In the genomic region with DNA sequence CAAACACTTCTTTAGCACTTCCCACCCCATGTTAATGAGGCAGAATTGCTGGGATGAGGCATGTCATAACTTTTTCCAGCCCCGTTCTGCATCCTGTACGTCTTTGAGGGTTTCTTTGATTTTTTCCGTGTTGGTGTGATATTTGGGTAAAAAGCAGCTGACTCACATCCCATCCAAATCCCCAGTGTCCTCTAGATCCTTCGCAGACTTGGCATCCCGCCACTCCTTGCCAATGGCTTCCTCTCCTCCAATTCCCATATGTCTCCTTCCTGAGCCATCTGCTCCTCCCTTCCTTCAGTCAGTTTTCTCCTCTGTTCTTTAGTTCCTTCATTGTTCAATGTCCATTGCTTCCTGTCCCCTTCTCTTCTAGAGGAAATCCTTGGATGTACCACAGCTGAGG, we compare ENCODE assay signal across 9 mouse cellular contexts.
A peak's percentile ranks its signal among the peaks of the same experiment; 100 is the strongest.
DNase-seq lines count a peak whose midpoint lies in the region; ATAC-seq lines count a peak whose summit lies in the region.
"Had no signal": no experiment of that assay in that cellular context is flagged by ENCODE, and none has a peak within 500 bp of the region (broad histone marks: within the 10 kb centered on the region; RNA-seq: fewer than 3 reads in every experiment).

No protein-coding gene starts in this region.

- 0 out of 2 replicates have a peak, but pooled peaks cover 2% of the 10 kb centered on the region for H3K4me1 ChIP-seq in lung, embryonic 16.5 days (replicated peaks; ENCODE audit: control insufficient read depth, insufficient read depth, low read length)
- H3K4me1 ChIP-seq: stomach, embryonic 15.5 days had no signal

- no peak overlapping the region for H3K4me2 ChIP-seq in lung, embryonic 16.5 days (ENCODE audit: low read depth, low read length)
- H3K4me2 ChIP-seq: stomach, embryonic 15.5 days had no signal

- no peaks in the 10 kb centered on the region for H3K27me3 ChIP-seq in lung, embryonic 16.5 days (ENCODE audit: control insufficient read depth, insufficient read depth, low read depth, low read length)
- H3K27me3 ChIP-seq: stomach, embryonic 15.5 days had no signal

- no peaks in the 10 kb centered on the region for H3K9me3 ChIP-seq in lung, embryonic 16.5 days (ENCODE audit: control insufficient read depth, low read length)
- H3K9me3 ChIP-seq: stomach, embryonic 15.5 days had no signal

- DNase-seq in lung, postnatal 36 days, result no peak
- DNase-seq in cerebellum, adult 8-10 months, result peak; percentile 82
- peak; percentile 13 to 25 for DNase-seq in heart, postnatal 36 days
- peak; percentile 52 to 75 for DNase-seq in left cerebral cortex, postnatal 14 days (ENCODE audit: low spot score in 2 of 2)
- no peak for DNase-seq in embryo, embryonic 11 days
- no peak for DNase-seq in thymus, postnatal 14 days
- DNase-seq in ovary, adult 18-20 months (ENCODE audit: low spot score), result no peak

- intact Hi-C loops in heart, postnatal 36 days (cut with DNase I), result no loop called here
- intact Hi-C loops in left cerebral cortex, postnatal 14 days (cut with DNase I), result no loop called here

- H3K27ac ChIP-seq in lung, embryonic 16.5 days (ENCODE audit: low read length), result no peak overlapping the region
- H3K27ac ChIP-seq: stomach, embryonic 15.5 days had no signal

- 41% methylated on average over 5 of the region's 5 CpGs for WGBS in lung, embryonic 16.5 days

- H3K36me3 ChIP-seq in lung, embryonic 16.5 days (ENCODE audit: control insufficient read depth, insufficient read depth, low read length), result no peaks in the 10 kb centered on the region
- H3K36me3 ChIP-seq: stomach, embryonic 15.5 days had no signal

- peak; percentile 62 for ATAC-seq in lung, embryonic 16.5 days (ENCODE audit: low read depth)

- H3K9ac ChIP-seq in lung, embryonic 16.5 days (ENCODE audit: low read length), result no peak overlapping the region
- H3K9ac ChIP-seq: stomach, embryonic 15.5 days had no signal

- no peak overlapping the region for H3K4me3 ChIP-seq in lung, embryonic 16.5 days (ENCODE audit: low read length)
- H3K4me3 ChIP-seq: stomach, embryonic 15.5 days had no signal

Comparison
In these comparisons a context has a peak if more than half of its experiments do, and no peak if none do; other contexts are left out.
1. DNase-seq: peak in cerebellum, adult 8-10 months (single experiment), heart, postnatal 36 days (2 of 2) and left cerebral cortex, postnatal 14 days (2 of 2); none in lung, postnatal 36 days (single experiment), embryo, embryonic 11 days (single experiment), thymus, postnatal 14 days (single experiment) and ovary, adult 18-20 months (single experiment).